Mouse (Mus musculus): ENCODE measurements around the gene Slc7a10.

- TF ChIP-seq POLR2A (IDR thresholded peaks at IDR 0.05; ENCODE audit: low read depth, low read length) (no peak), CTCF (conservative IDR thresholded peaks at IDR 0.05 in 1 of 2, IDR thresholded peaks at IDR 0.05 in 1 of 2; ENCODE audit: low read depth in 2 of 2, low read length in 2 of 2) (no peak)
These were observed 1.1 kb upstream of the Slc7a10 start for GRCm38 (mm10) chr7:35184833-35185724.

Data from CH12.LX (cell line).